Mouse (Mus musculus) intestine, embryonic 14.5 days (tissue): ENCODE measurements around the gene Pnpo. TPM values are rescaled to one million over a fixed set of nuclear protein-coding genes. Genes with fewer than 3 reads are reported as not detected.
A peak's percentile ranks its signal among the peaks of the same experiment; 100 is the strongest.

Experiments
- ATAC-seq: fragments of 200-750 bp; cut with Nextera tagmentation; replicated peaks from 2 replicates; pipeline ENCODE4 v1.8.0; 2017; ENCODE audit warnings: low read depth, moderate number of reproducible peaks, moderate TSS enrichment, moderate library complexity; ENCODE audit not compliant: low FRiP score, low TSS enrichment
- DNase-seq: peaks from one replicate; pipeline ENCODE4 v3.0.0-alpha.2; 2018; ENCODE audit warnings: low spot score
- H3K27ac ChIP-seq: fragments of 300-500 bp; sonication (generic); 2 replicates; pipeline ENCODE4 v1.5.1; 2014; ENCODE audit warnings: low read depth, mild to moderate bottlenecking, control low read depth
- H3K27me3 ChIP-seq: fragments of 300-500 bp; sonication (generic); replicated peaks from 2 replicates; pipeline ENCODE4 v1.6.1; 2014; ENCODE audit warnings: low read length, control low read depth; ENCODE audit not compliant: control insufficient read depth, insufficient read depth
- H3K36me3 ChIP-seq: fragments of 300-500 bp; sonication (generic); 2 replicates; pipeline ENCODE4 v1.6.1; 2014; ENCODE audit warnings: low read length, control low read depth; ENCODE audit not compliant: control insufficient read depth, insufficient read depth
- H3K4me1 ChIP-seq: fragments of 300-500 bp; sonication (generic); replicated peaks from 2 replicates; pipeline ENCODE4 v1.6.1; 2014; ENCODE audit warnings: low read length, control low read depth, mixed read lengths; ENCODE audit not compliant: control insufficient read depth, insufficient read depth
- H3K4me2 ChIP-seq: fragments of 300-500 bp; sonication (generic); 2 replicates; pipeline ENCODE4 v1.6.1; 2014; ENCODE audit warnings: low read length
- H3K4me3 ChIP-seq: fragments of 300-500 bp; sonication (generic); 2 replicates; pipeline ENCODE4 v1.5.1; 2014; ENCODE audit warnings: low read depth, low read length, control low read depth, mixed read lengths
- H3K9ac ChIP-seq: fragments of 300-500 bp; sonication (generic); 2 replicates; pipeline ENCODE4 v1.6.1; 2014; ENCODE audit warnings: mild to moderate bottlenecking, low read length
- H3K9me3 ChIP-seq: fragments of 300-500 bp; sonication (generic); 2 replicates; pipeline ENCODE4 v1.6.1; 2016; ENCODE audit warnings: low read length, control low read depth; ENCODE audit not compliant: control insufficient read depth
- WGBS: fragments of 180-500 bp; shearing (Covaris S2); extraction: QIAGEN DNeasy Blood & Tissue Kit; methylation state at CpG from one replicate; pipeline ENCODE4 v1.1.7; 2014; 5-methylcytosine and 5-hydroxymethylcytosine counted together
- polyA plus RNA-seq: library from polyadenylated mRNA; unstranded; fragments of >200 nt; fragmentation: Nextera tagmentation; extraction: Ambion mirVana; gene quantifications from 2 replicates; pipeline ENCODE4 v1.2.1, GENCODE M21; 2014

The Pnpo gene
- polyA plus RNA-seq, 1 experiment from 2014 or later = 44.1 TPM

DNA sequence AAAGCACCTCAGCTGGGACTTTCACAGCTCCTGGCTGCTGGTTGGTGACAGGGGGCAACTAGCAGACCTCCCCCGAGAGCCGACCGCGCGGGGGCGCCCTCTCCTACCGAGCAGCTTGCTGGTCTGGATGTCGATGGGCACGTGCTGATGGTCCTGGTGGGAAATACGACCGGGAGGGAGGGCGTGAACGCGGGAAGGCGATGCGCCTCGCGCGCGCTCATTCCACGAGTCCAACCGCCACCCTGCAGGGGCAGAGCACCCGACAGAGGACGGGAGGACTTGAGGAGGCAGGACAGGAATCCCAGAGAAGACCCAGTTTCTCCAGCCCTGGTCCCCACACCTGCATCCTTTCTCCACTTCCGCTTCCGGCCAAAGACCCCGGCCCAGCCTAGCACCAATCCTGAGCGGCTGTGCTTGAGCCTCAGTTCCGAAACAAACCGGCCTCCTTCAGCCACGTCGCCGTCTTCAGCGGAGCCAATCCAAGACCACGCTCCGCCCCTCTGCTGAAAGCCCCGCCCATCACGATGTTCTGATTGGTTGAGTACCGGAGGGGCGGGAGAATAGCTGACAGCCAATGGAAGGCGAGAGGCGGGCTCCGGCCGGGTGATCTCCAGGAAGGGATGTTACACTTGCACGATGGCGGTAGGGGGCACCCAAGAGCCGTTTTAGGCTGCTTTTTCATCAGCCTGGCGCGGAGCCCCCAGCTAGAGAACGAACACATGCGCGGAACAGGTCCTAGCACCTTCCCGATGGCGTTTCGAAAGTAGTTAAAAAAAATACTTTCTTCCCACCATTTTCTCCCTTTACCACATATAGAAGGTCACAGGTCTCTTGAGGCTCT, 27.5 kb downstream of the Pnpo start, which contains the start of gene Cdk5rap3:
Gene Cdk5rap3 (minus strand): TSS at position 453 of the 841 bp plus-strand sequence.
- Histone ChIP-seq H3K27ac (peak within 1 kb of the TSS; percentile 65), H3K4me2 (peak within 1 kb of the TSS; percentile 57), H3K4me1 (peaks cover 7% of the 10 kb centered on the region), H3K4me3 (peak within 1 kb of the TSS; percentile 60), H3K9ac (peak within 1 kb of the TSS; percentile 63), H3K9me3 (no peaks in the 10 kb centered on the region), H3K27me3 (no peaks in the 10 kb centered on the region), H3K36me3 (peaks cover 10% of the 10 kb centered on the region; the same call in 1 of the 2 replicates)
- peak; percentile 97 for ATAC-seq
- under 1% methylated on average over 55 of the region's 55 CpGs for WGBS
- DNase-seq = peak; percentile 100

- no peaks in the 10 kb centered on the region for H3K9me3 ChIP-seq
- no peaks in the 10 kb centered on the region for H3K27me3 ChIP-seq
- H3K4me2 ChIP-seq = no peak overlapping the region
- no peak overlapping the region for H3K9ac ChIP-seq
- WGBS = 83% methylated on average over 11 of the region's 11 CpGs
- peaks cover 7% of the 10 kb centered on the region for H3K4me1 ChIP-seq
- no peak for DNase-seq
- no peak overlapping the region for H3K4me3 ChIP-seq
- H3K27ac ChIP-seq = no peak overlapping the region
- H3K36me3 ChIP-seq = peaks cover 37% of the 10 kb centered on the region
- ATAC-seq = no peak
Observed at GRCm38 (mm10) chr11:96912682-96913081, 31.1 kb downstream of the Pnpo start.

DNA sequence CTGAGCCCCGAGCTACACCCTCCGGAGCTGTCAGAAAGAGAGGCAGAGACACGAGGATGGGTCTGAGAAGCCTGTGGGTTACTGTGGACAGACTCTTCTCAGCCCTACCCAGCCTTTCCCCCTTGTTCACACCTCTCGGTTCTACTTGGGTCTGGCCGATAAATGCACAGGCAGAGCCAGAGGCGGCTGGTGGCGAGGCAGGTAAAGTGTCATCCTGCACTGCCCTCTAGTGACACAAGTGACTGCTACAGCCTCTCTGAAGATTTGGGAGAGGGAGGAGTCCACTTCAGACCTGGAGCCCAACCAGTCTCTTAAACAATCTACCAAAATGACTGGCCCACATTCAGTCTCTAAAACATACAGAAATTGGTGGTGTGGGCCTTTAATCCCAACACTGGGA, 33.8 kb downstream of the Pnpo start:
- H3K4me1 ChIP-seq = no peaks in the 10 kb centered on the region; the same call in none of the 2 replicates
- no peaks in the 10 kb centered on the region for H3K27me3 ChIP-seq
- H3K4me3 ChIP-seq = no peak overlapping the region
- DNase-seq (peak; percentile 89), ATAC-seq (peak; percentile 57)
- H3K36me3 ChIP-seq = peaks cover 45% of the 10 kb centered on the region
- 26% methylated on average over 7 of the region's 7 CpGs for WGBS
- no peaks in the 10 kb centered on the region for H3K9me3 ChIP-seq
- H3K4me2 ChIP-seq = no peak overlapping the region
- no peak overlapping the region for H3K9ac ChIP-seq
- H3K27ac ChIP-seq = no peak overlapping the region

GRCm38 (mm10) chr11:96908594-96908993, 35.2 kb downstream of the Pnpo start:
- H3K4me3 ChIP-seq = no peak overlapping the region
- H3K4me2 ChIP-seq = no peak overlapping the region
- peaks cover 45% of the 10 kb centered on the region for H3K36me3 ChIP-seq
- H3K27ac ChIP-seq = no peak overlapping the region
- DNase-seq (no peak), ATAC-seq (no peak)
- H3K9me3 ChIP-seq = no peaks in the 10 kb centered on the region
- no peaks in the 10 kb centered on the region; the same call in 1 of the 2 replicates for H3K4me1 ChIP-seq
- 85% methylated on average over 12 of the region's 12 CpGs for WGBS
- no peak overlapping the region for H3K9ac ChIP-seq
- H3K27me3 ChIP-seq = no peaks in the 10 kb centered on the region

DNA sequence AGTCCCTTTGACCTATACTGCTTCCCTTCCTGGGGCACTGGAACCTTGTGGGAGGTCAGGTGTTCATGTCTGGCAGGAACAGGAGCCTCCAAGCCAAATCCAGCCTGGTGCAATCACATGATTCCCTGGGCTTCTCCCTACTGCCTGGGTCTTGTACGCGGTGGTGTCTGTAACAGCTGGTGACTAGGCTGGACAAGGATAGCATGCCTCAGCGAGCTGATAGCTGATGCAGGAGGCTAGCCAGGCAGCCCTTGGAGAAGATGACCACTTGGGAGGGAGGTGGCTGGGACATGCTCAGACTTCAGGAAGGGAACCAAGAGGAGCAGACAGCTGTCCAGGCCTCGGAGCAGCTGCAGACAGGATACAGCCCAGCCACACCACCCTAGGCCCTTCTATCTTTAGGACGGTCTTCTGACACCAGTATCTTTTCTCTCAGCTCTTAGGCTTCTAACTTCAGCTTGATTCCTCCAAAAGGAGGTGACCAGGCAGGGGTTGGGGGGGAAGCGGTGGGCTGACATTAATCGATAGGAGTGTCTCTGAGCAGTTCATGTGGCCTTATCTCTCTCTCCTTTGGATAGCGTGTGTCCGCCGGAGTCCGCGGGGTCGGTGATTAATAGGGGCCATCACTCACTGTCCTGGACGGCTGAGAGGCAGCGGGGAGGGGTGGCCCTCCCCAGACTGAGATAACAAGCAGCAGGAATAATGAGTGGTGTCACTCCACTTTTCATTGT, 37.2 kb downstream of the Pnpo start:
- ATAC-seq (no peak), DNase-seq (no peak)
- Histone ChIP-seq H3K27me3 (no peaks in the 10 kb centered on the region), H3K4me1 (peaks cover 10% of the 10 kb centered on the region), H3K36me3 (peaks cover 39% of the 10 kb centered on the region), H3K9me3 (no peaks in the 10 kb centered on the region), H3K4me2 (no peak overlapping the region), H3K27ac (no peak overlapping the region), H3K4me3 (no peak overlapping the region), H3K9ac (no peak overlapping the region; the same call in 1 of the 2 replicates)
- 28% methylated on average over 15 of the region's 15 CpGs for WGBS

DNA sequence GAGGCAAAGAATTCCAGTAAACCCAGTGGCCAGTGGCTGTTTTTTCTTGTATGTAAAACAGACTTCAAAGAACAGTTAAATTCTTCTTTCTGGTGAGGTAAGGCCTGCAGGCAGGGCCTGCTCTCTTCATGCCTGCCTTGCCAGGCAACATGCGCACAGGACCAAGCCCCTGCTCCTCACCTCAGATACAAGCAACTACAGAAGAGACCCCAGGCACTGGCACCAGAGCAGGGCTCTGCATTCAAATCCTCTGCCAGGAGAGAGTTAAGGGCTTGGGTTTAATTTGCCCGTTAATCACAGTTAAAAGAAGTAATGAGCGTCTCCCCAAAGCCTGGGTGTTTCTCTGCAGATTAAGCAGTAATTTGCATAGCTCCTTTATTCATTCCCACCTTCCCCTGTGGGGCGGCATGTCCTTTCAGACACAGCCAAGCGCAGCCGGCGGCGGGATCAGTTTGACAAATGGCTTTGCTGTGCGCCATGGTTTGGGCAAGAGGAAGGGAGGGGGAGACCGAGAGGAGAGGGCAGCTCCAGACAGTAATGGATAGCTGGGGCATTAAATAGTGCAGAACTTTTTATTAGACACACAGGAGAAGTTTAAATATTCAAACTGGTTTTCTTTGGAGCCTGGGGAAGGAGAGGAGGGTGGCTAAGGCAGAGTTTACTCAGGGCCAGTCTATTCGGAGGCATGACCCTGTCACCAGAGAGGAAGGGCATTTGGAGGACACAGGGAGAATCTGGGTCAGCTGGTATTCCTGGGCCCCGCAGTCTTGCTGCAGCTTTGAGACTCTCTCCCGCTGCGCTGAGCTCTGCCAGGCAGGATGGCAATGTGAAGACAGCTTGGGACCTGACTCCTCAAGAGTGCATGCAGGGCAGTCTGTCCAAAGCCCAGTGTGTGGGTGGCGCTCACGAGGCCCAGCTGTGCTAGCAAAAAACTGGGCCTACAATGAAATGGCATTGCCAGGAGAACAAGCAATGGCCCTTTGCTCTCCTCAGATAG, 40.8 kb downstream of the Pnpo start:
- H3K36me3 ChIP-seq = peaks cover 11% of the 10 kb centered on the region
- peaks cover 10% of the 10 kb centered on the region for H3K4me1 ChIP-seq
- 26% methylated on average over 16 of the region's 16 CpGs for WGBS
- H3K9me3 ChIP-seq = no peaks in the 10 kb centered on the region
- H3K4me3 ChIP-seq = no peak overlapping the region
- ATAC-seq (no peak), DNase-seq (no peak)
- H3K27me3 ChIP-seq = no peaks in the 10 kb centered on the region
- H3K9ac ChIP-seq = peak overlapping the region; percentile 3; the same call in 1 of the 2 replicates
- H3K4me2 ChIP-seq = no peak overlapping the region
- 0 out of 2 replicates have a peak overlapping the region, but pooled peaks have one; percentile 22 for H3K27ac ChIP-seq

DNA sequence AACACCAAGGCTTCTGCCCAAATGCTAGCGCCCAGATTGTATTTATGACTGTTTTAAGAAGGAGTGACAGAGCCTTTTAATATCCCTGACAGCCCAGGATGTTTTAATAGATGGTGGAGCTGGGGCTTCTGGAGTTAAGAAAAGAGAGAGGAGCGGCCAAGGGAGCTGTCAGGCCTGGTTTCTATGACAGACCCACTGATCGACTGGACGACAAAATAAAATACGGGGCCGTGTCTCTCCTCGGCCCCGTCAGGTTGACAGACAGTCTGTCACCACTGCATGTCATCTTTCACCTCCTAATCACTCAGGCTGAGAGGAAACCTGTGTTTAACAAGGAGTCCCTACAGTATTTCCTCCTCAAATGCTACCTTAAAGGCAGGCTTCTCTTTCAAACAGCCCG, 42.5 kb downstream of the Pnpo start:
- Histone ChIP-seq H3K9ac (no peak overlapping the region), H3K4me3 (no peak overlapping the region), H3K27me3 (no peaks in the 10 kb centered on the region), H3K27ac (no peak overlapping the region), H3K4me1 (peaks cover 10% of the 10 kb centered on the region), H3K36me3 (no peaks in the 10 kb centered on the region), H3K4me2 (no peak overlapping the region), H3K9me3 (no peaks in the 10 kb centered on the region)
- ATAC-seq (no peak), DNase-seq (no peak)
- WGBS = 41% methylated on average over 9 of the region's 9 CpGs
